Mouse (Mus musculus): Measurements from ENCODE around the gene Dnah2.
A peak's percentile ranks its signal among the peaks of the same experiment; 100 is the strongest.

Dnah2 gene

DNA sequence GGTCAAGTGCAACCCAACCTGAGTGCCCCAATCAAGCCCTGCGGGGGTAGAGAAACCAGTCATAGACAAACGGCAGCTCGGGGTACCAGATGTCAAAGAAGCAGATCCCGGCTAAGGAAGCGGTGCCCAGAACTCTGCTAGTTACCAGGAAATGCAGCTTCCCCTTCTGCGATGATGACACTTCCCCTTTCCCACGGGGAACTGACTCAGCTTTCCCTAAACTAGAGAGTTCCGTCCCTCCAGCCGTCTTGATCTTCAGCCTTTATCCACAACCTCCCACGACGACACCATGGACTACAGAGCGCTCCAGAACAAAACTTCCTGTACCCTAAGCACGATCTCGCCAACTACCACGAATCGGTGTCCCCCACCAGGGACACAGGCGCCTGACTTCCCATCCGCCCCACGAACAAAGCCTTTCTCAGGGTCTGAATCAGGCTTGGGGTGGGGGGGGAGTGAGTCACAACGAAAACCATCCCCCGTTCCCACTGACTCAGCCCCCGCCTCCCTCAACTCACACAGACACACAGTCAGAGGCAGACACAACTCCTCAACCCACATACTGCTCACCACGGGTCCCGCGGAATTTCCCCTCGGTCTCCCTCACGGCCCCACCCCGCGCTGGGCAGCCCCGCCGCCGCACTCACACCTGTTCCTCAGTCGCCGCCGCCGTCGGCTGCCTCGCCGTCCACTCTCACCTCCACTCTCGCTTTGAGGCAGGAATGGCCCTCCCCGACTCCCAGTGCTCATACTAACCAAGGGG is 138.4 kb downstream of the Dnah2 start:
- Histone ChIP-seq H3K27me3 (ENCODE audit: control insufficient read depth, insufficient read depth, low read length, poor library complexity, severe bottlenecking) (no peaks in the 10 kb centered on the region), H3K36me3 (ENCODE audit: control insufficient read depth, insufficient read depth, low read length, poor library complexity, severe bottlenecking) (no peaks in the 10 kb centered on the region; the same call in 1 of the 2 replicates)
- peak; percentile 93 for DNase-seq (ENCODE audit: low read depth, low spot score)

DNA sequence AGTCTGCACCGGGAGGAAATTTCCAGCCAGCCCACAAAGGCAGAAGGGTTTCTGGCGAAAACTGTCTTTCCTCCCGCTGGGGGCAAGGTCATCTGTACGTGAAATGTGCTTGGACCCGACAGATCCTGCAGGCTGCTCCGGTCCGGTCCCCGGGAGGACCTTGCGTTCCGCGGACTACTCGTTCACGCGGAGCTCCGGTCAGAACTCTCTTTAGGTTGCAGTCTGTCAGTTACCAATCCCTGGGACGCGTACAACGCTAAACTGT is 138.9 kb downstream of the Dnah2 start:
- no peak for DNase-seq (ENCODE audit: low read depth, low spot score)
- Histone ChIP-seq H3K27me3 (ENCODE audit: control insufficient read depth, insufficient read depth, low read length, poor library complexity, severe bottlenecking) (no peaks in the 10 kb centered on the region), H3K36me3 (ENCODE audit: control insufficient read depth, insufficient read depth, low read length, poor library complexity, severe bottlenecking) (peaks cover 5% of the 10 kb centered on the region)

DNA sequence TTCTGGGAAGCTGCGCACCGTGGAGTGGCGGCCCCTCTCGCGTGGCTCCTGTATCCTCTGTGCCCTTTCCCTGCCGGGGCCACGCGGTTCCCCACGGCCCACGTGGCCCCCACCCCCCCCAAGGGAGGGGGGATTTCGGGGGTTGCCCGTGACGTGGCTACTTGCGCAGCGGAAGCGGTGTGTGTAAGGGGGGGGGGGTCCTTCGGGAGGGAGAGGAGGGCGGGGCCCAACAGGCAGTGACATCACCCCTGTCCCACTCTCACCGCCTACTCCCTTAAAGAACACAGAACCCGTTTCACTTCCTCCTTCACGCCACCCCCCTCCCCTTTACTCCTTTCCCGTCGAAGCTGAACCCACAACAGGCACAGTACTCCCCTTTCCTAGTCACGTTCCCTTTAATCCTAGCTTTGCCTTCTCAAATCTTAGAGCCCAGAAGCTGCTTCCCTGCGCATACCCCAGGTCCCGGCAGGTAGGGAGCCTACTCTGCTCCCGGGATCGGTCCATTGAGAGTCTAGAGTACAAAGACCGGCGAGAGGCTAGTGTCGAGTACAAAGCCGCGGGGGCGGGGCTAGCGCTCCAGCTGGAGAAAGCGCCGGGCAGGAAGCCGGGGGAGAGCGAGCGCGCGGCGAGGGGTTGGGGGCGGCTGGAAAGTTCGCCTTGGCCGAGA is 139.4 kb downstream of the Dnah2 start:
- Histone ChIP-seq H3K36me3 (ENCODE audit: control insufficient read depth, insufficient read depth, low read length, poor library complexity, severe bottlenecking) (peaks cover 7% of the 10 kb centered on the region), H3K27me3 (ENCODE audit: control insufficient read depth, insufficient read depth, low read length, poor library complexity, severe bottlenecking) (no peaks in the 10 kb centered on the region)
- peak; percentile 98 for DNase-seq (ENCODE audit: low read depth, low spot score)

DNA sequence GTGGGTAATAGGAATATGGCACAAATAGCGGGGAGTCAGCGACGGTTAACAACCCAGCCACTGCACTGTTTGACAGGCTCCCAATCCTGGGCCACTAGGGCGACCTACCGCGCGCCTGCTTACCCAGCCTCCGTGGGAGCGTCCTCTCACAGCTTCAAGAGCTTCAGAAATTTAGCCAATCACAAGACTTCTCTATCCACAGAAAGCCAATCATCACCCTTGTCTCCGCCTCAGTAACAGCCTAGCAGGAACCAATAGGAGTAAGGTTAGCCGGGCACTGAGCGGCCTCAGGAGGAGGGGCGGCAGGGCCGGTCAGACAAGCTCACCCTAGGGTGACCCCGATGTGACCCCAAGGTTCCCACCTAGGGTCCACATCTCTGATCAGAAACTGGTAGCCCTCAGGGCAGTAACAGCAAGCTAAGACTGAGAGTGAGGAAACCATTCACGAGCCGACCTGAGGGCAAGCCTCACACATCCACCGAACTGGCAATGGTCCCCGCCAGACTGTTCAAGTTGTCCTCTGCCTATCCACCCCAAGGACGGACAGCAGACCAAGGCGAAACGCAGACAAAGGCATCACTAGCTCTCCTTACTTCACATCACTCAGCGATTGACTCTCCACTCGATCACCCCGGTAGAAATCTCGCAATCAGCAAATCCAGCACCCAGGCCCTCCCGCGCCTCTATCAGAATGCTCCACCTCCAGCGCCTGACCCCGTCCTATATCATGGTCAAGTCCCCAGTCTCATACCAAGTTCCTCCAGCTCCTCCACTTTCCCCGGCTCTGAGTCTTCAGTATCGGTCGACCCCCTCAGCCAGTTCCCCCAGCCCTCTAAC is 140.2 kb downstream of the Dnah2 start:
- DNase-seq (ENCODE audit: low read depth, low spot score), result peak; percentile 95
- Histone ChIP-seq H3K36me3 (ENCODE audit: control insufficient read depth, insufficient read depth, low read length, poor library complexity, severe bottlenecking) (peaks cover 8% of the 10 kb centered on the region), H3K27me3 (ENCODE audit: control insufficient read depth, insufficient read depth, low read length, poor library complexity, severe bottlenecking) (no peaks in the 10 kb centered on the region)

DNA sequence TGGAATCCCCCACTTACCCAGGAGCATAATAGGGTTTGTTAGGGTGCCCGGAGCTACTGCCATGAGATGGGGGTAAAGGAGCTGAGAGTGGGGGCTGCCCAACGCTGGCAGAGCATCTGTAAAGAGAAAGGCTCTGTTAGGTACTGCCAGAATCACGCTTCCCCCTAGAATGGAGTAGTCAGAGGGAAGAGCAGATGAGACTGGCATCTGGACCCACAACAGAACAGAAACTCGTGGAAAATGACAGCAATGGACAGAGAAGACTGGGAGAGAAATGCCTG is 141.2 kb downstream of the Dnah2 start:
- H3K36me3 ChIP-seq (ENCODE audit: control insufficient read depth, insufficient read depth, low read length, poor library complexity, severe bottlenecking), result peaks cover 9% of the 10 kb centered on the region
- H3K27me3 ChIP-seq (ENCODE audit: control insufficient read depth, insufficient read depth, low read length, poor library complexity, severe bottlenecking), result no peaks in the 10 kb centered on the region
- DNase-seq (ENCODE audit: low read depth, low spot score), result no peak

DNA sequence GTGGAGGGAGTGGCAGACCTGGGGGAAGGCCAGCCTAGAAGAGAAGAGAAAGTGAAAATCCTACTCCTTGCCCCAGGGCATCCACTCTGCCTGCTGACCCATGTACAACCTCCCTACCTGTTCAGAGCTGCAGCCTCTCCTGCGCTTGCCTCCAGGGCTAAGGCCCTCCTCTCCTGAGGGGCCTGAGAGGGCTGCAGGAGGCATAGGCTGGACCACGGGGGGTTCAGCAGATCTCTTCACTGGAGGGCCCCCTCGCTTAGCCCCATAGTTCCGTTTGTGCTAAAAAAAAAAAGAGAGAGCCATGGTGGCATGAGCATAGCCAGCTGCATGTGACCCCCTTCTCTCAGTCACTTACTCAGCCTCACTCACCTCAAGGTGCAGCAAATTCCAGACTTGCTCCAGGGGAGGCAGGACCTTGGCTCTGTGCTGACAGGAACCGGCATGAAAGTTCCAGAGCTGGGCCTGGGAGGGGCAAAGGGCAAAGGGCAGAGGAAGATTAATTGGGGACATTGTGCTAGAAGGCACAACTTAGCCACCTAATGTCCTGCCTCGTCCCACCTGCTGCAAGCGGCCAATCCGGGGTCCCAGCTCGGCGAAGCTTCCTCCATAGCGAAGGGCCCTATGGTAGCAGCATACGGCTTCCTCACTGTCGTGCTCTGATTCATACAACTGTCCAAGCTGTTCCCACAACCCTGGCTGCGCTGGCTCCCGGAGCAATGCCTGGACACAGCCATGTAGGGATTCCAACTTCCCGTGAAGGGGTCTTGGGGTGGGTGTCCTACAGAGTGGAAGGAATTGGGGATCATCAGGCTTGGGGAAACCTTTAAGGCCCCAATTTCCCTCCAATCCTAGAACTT is 141.8 kb downstream of the Dnah2 start:
- Histone ChIP-seq H3K27me3 (ENCODE audit: control insufficient read depth, insufficient read depth, low read length, poor library complexity, severe bottlenecking) (no peaks in the 10 kb centered on the region), H3K36me3 (ENCODE audit: control insufficient read depth, insufficient read depth, low read length, poor library complexity, severe bottlenecking) (peaks cover 9% of the 10 kb centered on the region)
- DNase-seq (ENCODE audit: low read depth, low spot score), result peak; percentile 15

DNA sequence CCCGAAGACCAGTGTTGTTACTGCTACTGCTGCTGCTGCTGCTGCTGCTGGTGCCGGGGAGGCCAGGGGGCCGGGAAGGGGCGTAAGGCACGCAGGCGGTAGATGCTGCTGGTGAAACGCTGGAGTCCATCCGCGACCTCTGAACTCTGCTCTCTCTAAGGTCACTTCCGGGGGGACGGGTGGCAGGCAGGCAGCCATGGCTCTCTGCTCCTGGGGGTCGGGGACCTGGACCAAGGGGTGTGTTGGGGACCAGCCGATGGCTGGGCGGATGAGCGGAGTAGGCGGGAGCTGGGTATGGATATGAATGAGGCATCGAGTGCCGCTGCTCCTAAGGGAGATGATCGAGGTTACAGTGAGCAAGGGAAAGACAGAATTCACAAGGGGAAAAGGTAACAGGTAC is 142.6 kb downstream of the Dnah2 start:
- DNase-seq (ENCODE audit: low read depth, low spot score), result peak; percentile 19
- no peaks in the 10 kb centered on the region for H3K27me3 ChIP-seq (ENCODE audit: control insufficient read depth, insufficient read depth, low read length, poor library complexity, severe bottlenecking)
- H3K36me3 ChIP-seq (ENCODE audit: control insufficient read depth, insufficient read depth, low read length, poor library complexity, severe bottlenecking), result peaks cover 9% of the 10 kb centered on the region

DNA sequence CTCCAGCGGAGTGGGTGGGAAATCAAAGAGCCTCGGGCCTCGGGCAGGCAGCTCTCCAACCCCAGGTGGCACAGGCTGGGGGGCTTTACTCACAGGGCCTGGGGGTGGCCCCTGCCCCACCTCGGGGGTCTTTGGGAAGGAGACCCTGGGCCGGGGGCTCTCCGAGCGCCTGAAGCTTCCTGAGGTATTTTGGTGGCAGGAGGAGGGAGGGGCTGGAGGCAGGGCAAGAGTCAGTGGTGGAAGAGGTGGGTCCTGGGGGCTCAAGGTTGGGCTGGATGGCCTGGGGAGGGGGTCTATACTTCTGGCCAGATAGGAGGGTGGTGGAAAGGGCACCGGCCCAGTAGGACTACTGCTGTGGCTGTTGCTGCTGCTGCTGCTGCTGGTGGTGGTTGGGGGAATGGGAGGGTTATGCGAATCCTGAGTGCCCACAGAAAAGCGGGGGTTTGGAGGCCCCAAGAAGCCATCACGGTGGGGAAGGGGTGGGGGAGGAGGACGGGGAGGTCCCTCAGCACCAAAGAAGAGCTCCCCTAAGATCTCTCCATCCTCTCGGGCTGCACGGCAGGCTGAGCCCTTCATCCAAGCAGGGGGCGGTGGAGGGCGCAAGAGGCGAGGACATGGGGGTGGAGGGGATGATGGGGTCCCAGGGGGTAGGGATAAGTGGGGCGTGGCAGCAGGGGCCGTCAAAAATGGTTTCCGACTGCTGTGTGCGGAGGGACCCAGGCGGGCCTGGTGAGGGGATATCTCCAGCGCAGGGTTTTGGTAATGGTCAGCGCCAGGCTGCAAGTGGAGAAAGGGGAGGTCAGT is 143.3 kb downstream of the Dnah2 start:
- Histone ChIP-seq H3K36me3 (ENCODE audit: control insufficient read depth, insufficient read depth, low read length, poor library complexity, severe bottlenecking) (peaks cover 9% of the 10 kb centered on the region), H3K27me3 (ENCODE audit: control insufficient read depth, insufficient read depth, low read length, poor library complexity, severe bottlenecking) (no peaks in the 10 kb centered on the region)
- peak; percentile 17 for DNase-seq (ENCODE audit: low read depth, low spot score)

DNA sequence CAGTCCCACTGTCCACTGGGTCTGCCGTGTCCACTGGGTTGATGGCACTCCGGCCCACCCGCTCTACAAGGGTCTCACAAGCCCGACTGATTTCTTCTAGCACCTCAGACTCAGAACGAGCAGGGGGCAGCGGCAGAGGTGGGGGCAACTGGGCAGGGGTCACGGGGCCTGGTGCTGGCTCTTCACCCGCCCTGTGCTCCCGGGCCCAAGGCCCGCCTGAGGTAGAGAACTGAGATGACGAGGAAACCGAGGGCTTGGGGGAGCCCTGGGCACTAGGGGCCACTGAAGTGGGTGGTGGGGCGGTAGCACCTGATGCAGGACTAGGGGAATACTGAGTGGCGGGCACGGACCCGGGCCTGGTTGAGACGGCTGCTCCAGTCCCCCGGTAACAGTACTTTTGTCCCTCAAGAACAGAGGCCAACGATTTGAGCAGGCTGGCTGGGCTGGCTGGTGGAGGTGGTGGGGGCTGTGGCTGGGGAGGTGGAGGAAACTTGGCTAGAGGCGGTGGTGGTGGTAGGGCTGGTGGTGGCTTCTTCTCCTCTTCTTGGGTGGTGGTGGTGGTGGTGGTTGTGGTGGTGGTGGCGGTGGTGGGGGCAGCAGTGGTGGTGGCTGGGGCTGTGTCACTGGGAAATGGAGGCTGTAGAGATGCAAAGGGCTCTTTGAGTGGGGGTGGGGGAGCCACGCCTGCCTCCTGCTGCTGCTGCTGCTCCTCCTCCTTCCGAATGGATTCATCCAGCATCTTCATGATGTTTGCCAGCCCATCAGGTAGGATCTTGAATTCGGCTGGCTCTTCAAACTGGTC is 144.1 kb downstream of the Dnah2 start:
- Histone ChIP-seq H3K36me3 (ENCODE audit: control insufficient read depth, insufficient read depth, low read length, poor library complexity, severe bottlenecking) (peaks cover 9% of the 10 kb centered on the region), H3K27me3 (ENCODE audit: control insufficient read depth, insufficient read depth, low read length, poor library complexity, severe bottlenecking) (no peaks in the 10 kb centered on the region)
- peak; percentile 14 for DNase-seq (ENCODE audit: low read depth, low spot score)

DNA sequence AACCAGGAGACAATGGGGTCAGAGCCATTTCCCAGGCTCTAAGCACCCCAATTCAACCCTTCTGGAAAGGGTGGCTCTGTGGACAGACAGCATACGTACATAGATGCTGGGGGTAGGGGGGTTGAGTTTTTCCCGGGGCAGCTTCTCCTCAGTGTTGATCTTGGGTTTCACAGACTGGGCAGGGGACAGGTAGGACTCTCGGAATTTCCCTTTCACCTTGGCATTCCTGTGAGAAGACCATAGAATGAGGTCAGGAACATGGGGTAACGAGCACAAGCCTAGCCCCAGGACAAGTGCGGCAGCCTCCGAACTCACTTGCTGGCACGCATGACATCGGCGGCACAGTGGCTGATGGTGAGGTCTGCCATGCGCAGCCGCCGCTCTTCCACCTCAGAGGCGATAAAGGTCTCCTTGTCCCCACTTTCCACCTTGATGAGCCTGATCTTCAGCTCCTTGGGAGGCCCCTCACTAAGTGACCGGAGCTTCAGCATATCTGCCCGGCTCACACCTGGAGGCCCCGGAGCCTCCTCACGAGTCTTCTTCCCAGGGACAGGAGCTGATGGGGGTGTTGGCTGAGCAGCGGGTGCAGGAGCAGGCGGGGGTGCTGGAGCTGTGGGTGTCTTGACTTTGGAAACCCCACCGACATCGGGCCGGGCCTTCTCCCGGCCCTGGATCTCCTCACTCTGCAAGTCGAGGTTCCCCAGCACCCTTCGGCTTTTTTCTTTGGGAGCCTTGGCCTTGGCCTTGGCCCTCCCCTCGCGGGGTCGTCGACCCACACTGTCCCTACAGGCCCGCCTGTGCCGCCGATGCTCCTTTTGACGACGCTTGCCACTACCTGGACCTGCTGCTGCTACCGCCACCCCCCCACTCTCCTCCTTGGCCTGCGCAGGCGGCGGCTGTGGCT is 145.0 kb downstream of the Dnah2 start:
- peak; percentile 21 for DNase-seq (ENCODE audit: low read depth, low spot score)
- H3K27me3 ChIP-seq (ENCODE audit: control insufficient read depth, insufficient read depth, low read length, poor library complexity, severe bottlenecking), result no peaks in the 10 kb centered on the region
- peaks cover 9% of the 10 kb centered on the region for H3K36me3 ChIP-seq (ENCODE audit: control insufficient read depth, insufficient read depth, low read length, poor library complexity, severe bottlenecking)

DNA sequence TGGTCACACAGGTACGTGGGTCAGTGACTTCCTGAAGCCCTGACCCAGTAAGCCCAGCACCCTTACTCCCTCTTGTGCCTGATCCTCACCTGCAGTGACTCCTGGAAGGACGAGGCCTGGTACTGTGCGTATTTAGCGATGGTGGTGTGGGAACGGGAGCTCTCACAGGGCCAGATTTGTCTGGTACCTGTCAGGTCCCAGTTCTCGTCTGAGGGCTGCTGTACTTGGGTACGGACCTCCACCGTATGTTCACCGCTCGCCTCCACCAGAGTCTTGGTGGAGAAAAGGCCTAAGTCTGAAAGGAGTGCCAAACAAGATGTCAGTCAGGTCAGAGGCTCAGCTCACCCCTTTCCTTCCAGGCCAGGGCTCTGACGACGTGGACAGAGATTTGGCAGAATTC is 146.9 kb downstream of the Dnah2 start:
- Histone ChIP-seq H3K27me3 (ENCODE audit: control insufficient read depth, insufficient read depth, low read length, poor library complexity, severe bottlenecking) (no peaks in the 10 kb centered on the region), H3K36me3 (ENCODE audit: control insufficient read depth, insufficient read depth, low read length, poor library complexity, severe bottlenecking) (peaks cover 11% of the 10 kb centered on the region)
- DNase-seq (ENCODE audit: low read depth, low spot score), result peak; percentile 29

DNA sequence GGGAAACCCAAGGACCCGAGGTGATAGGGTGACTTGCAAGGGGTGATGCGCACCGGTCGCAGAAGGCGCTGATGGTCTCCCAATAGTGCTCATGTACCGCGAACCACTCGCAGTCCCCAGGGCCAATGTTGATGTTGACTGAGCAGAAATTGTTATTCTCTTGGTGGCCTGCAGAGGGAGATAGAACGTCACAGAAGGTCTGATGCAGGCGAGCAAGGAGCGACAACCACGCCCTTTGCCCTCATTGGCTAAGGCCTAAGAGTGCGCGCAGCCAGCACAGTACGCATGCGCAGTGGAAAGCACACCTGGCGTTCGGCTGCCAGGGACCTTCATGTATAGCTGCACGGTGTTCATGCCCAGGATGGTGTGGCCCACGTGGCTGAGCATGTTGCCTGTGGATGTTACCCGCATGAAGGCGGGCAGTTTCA is 147.7 kb downstream of the Dnah2 start:
- H3K27me3 ChIP-seq (ENCODE audit: control insufficient read depth, insufficient read depth, low read length, poor library complexity, severe bottlenecking), result no peaks in the 10 kb centered on the region
- peaks cover 11% of the 10 kb centered on the region for H3K36me3 ChIP-seq (ENCODE audit: control insufficient read depth, insufficient read depth, low read length, poor library complexity, severe bottlenecking)
- peak; percentile 97 for DNase-seq (ENCODE audit: low read depth, low spot score)
